Mouse (Mus musculus) lung, embryonic 14.5 days (tissue): Measurements from ENCODE around the gene Arhgap27. TPM values are rescaled to one million over a fixed set of nuclear protein-coding genes. Genes with fewer than 3 reads are reported as not detected.
A peak's percentile ranks its signal among the peaks of the same experiment; 100 is the strongest.

Source experiments
- ATAC-seq: fragments of 200-750 bp; cut with Nextera tagmentation; 2 replicates; pipeline ENCODE4 v1.8.0; 2017; ENCODE audit warnings: mild to moderate bottlenecking, moderate TSS enrichment, moderate library complexity; ENCODE audit not compliant: insufficient read depth
- DNase-seq: peaks from one replicate; pipeline ENCODE4 v3.0.0-alpha.2; 2015
- H3K27ac ChIP-seq: fragments of 300-500 bp; sonication (generic); 2 replicates; pipeline ENCODE4 v1.5.1; 2014; ENCODE audit warnings: low read depth, mild to moderate bottlenecking, moderate library complexity
- H3K27me3 ChIP-seq: fragments of 300-500 bp; sonication (generic); 2 replicates; pipeline ENCODE4 v1.6.1; 2014; ENCODE audit warnings: low read length, control low read depth; ENCODE audit not compliant: insufficient read depth
- H3K36me3 ChIP-seq: fragments of 300-500 bp; sonication (generic); 2 replicates; pipeline ENCODE4 v1.6.1; 2014; ENCODE audit warnings: control low read depth; ENCODE audit not compliant: insufficient read depth
- H3K4me1 ChIP-seq: fragments of 300-500 bp; sonication (generic); 2 replicates; pipeline ENCODE4 v1.6.1; 2014; ENCODE audit warnings: antibody characterized with exemption, control low read depth; ENCODE audit not compliant: insufficient read depth
- H3K4me2 ChIP-seq: fragments of 300-500 bp; sonication (generic); 2 replicates; pipeline ENCODE4 v1.6.1; 2014; ENCODE audit warnings: mild to moderate bottlenecking
- H3K4me3 ChIP-seq: fragments of 300-500 bp; sonication (generic); 2 replicates; pipeline ENCODE4 v1.5.1; 2014; ENCODE audit warnings: low read depth, low read length
- H3K9ac ChIP-seq: fragments of 300-500 bp; sonication (generic); 2 replicates; pipeline ENCODE4 v1.6.1; 2014
- H3K9me3 ChIP-seq: fragments of 300-500 bp; sonication (generic); 2 replicates; pipeline ENCODE4 v1.6.1; 2016; ENCODE audit warnings: low read depth, low read length, control low read depth
- CTCF ChIP-seq: IDR thresholded peaks from 2 replicates; pipeline ENCODE4 v1.5.1; 2016; ENCODE audit warnings: antibody characterized with exemption, low read depth
- WGBS: fragments of 180-500 bp; shearing (Covaris S2); extraction: QIAGEN DNeasy Blood & Tissue Kit; methylation state at CpG from one replicate; pipeline ENCODE4 v1.1.7; 2014; 5-methylcytosine and 5-hydroxymethylcytosine counted together
- polyA plus RNA-seq: library from polyadenylated mRNA; unstranded; fragments of >200 nt; fragmentation: Nextera tagmentation; extraction: Ambion mirVana; gene quantifications from 2 replicates; pipeline ENCODE4 v1.2.1, GENCODE M21; 2014

The Arhgap27 gene
- polyA plus RNA-seq, 1 experiment from 2014 or later: 20.6 TPM

DNA sequence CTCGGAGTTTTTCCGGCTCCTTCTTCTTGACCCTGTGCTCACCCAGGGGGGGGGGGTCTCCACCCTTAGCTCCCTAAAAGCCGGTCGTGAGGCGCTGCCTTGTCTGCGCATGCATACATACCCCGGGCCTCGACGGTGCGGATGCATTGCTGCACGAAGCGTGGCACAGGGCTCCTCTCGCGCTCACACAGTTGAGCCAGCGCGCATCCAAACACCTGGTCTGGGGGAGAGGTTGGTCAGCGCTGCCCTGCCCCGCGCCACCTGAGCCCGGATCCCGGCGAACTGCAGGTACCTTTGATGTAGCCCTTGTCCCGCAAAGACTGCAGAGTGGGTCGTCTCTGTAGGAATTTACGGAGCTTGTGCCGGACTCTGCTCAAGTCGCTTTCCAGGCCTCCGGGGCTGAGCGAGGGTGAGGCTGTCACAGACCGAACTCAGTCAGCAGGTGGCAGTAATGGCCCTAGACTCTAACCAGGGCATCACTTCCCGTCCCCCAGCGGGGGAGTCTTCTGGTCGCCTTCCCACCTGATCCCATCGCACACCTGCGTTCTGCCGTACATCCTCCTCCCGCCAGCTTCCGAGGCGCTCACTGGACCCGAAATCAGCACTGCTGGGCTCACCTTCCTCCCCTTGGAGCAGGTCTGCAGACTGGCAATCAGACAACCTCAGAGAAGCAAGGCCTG lies 29.6 kb downstream of the Arhgap27 start:
- H3K4me3 ChIP-seq: no peak overlapping the region; the same call in 1 of the 2 replicates
- no peak overlapping the region for H3K27ac ChIP-seq
- peak overlapping the region; percentile 37 for H3K4me2 ChIP-seq
- H3K4me1 ChIP-seq: no peaks in the 10 kb centered on the region
- H3K9ac ChIP-seq: no peak overlapping the region
- DNase-seq (peak; percentile 77), ATAC-seq (peak; percentile 11; the same call in 1 of the 2 replicates)
- TF ChIP-seq CTCF: peak; percentile 64
- H3K9me3 ChIP-seq: no peaks in the 10 kb centered on the region
- WGBS: 9% methylated on average over 40 of the region's 40 CpGs
- no peaks in the 10 kb centered on the region for H3K36me3 ChIP-seq
- H3K27me3 ChIP-seq: peaks cover 24% of the 10 kb centered on the region

DNA sequence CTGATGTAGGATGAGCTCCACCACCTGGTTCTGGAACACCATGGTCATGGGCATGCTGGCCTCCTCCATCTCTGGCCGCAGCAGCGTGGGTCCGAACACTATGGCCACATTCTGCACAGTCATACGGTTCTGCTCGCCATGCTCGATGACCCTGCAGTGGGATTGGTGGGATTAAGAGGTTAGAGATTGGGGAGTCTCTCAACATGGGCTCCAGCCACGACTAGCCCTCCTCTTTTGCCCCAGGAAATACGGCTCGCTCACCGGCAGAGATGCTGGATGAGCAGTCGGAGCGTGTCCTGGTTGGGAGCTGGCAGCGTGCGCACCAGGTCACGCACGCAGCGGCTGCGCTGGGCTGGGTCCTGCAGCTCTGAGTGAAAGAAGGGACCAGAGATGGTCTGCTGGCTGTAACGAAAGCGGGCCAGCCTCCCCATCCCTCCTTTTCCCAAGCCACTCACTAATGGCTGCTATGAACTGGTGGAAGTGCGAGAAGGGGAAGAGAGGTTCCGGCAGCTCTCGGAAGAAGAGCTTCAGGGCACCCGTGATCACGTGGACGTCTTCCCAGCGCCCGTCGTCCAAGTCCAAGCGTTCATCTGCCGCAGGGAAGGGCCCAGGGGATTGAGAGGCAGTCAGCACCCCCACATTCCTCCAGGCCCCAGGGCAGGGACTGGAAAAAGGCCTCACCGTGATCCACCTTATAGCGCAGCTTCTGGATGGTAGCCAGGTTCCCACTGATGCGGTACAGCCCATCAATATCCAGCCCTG lies 30.4 kb downstream of the Arhgap27 start:
- Histone ChIP-seq H3K9me3 (no peaks in the 10 kb centered on the region), H3K27ac (no peak overlapping the region), H3K9ac (no peak overlapping the region), H3K4me1 (no peaks in the 10 kb centered on the region), H3K4me2 (peak overlapping the region; percentile 51), H3K4me3 (peak overlapping the region; percentile 22), H3K27me3 (peaks cover 24% of the 10 kb centered on the region), H3K36me3 (no peaks in the 10 kb centered on the region)
- TF ChIP-seq CTCF: no peak
- WGBS: 32% methylated on average over 34 of the region's 34 CpGs
- peak; percentile 1; the same call in 1 of the 2 replicates for ATAC-seq
- DNase-seq: no peak

DNA sequence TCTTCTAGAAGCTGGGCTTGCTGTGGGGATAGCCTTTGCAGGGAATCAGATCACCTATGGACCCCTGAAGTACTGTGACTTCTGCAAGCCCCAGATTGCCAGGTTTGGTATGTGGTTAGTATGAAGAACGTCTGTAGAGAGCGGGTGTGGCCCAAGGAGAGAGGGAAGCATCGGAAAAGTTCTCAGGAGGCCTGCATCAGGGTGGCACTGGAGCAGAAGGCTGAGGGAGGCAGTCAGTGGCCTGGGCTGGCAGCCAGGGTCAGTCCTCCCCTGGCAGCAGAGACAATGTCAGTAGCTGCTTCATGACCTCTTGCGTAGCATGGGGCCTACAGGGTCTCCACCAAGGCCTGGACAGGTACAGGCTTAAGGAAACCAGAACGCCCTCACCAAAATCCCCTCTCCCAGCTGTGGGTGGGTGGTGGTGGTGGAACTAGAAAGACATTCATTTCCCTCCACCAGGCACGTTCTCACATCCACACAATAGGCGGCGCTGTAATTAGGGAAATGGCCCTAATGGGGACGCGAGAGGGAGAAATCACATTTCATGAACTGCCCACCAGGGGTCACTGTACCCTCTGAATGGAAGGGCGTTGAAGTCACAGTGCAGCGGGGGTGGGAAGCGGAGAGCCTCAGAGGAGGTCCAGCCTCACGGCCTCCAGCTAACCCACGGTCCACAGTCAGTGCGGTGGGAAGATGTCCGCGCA lies 31.2 kb downstream of the Arhgap27 start:
- no peak overlapping the region for H3K9ac ChIP-seq
- DNase-seq (peak; percentile 93), ATAC-seq (peak; percentile 62; the same call in 1 of the 2 replicates)
- H3K4me1 ChIP-seq: no peaks in the 10 kb centered on the region
- 27% methylated on average over 18 of the region's 18 CpGs for WGBS
- H3K4me2 ChIP-seq: peak overlapping the region; percentile 51
- H3K36me3 ChIP-seq: no peaks in the 10 kb centered on the region
- H3K27me3 ChIP-seq: peaks cover 24% of the 10 kb centered on the region
- H3K4me3 ChIP-seq: peak overlapping the region; percentile 22
- H3K9me3 ChIP-seq: no peaks in the 10 kb centered on the region
- TF ChIP-seq CTCF: peak; percentile 98
- H3K27ac ChIP-seq: no peak overlapping the region

DNA sequence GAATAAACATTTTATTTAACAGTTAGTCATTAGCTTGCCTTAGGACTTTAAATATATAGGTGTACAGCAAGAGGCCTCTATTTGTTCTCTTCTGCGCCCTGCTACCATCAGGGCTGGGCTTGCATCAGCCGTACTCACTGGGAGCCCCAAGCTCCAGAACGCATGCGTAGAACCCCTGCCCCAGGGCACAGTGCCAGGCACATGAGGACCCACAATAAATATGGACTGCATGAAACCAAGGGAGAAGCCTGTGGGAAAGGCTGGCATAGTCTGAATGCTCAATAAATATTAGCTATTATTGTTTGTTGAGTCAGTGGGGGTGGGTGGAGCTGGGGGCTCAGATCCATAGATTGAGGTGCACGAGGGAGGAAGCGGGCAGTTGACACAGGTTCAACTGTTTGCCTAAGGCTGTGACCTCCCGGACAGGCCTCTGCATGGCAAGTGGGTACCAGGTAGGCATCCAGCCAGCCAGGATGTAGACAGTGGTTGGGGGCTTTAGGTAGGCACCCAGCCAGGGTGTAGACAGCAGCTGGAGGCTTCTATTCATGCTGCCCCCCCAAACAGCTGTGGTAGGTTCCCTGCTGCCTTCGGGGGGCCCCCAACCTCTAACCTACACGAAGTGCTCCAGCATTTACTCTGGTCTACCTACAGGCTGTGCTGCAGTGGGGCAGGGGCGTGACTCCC lies 31.8 kb downstream of the Arhgap27 start:
- WGBS: 87% methylated on average over 10 of the region's 10 CpGs

DNA sequence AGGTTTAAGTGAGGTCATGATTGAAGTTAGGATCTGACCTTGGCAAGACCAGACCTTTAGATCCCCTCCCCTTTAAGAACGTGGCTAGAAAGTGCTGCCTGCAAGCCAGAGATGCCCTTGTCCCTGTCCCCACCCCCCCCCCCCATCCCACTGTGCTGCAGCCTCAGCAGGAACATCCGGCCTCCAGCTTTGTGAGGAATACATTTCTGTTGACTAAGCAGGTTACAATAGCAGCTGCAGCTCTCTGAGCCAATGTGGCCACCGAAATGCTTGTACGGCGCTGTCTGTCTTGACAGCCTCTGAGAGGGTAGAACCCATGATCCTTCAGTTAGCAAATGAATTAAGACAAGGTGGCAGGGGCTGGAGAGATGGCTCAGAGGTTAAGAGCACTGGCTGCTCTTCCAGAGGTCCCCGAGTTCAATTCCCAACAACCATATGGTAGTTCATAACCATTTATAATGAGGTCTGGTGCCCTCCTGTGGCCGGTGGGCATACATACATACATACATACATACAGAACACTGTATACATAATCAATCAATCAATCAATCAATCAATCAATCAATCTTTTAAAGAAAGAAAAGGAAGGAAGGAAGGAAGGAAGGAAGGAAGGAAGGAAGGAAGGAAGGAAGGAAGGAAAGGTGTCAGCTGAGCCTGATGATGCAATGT lies 32.7 kb downstream of the Arhgap27 start:
- ATAC-seq (no peak), DNase-seq (no peak)
- H3K9me3 ChIP-seq: no peaks in the 10 kb centered on the region
- peak; percentile 42; the same call in 1 of the 2 replicates for TF ChIP-seq CTCF
- H3K36me3 ChIP-seq: no peaks in the 10 kb centered on the region
- no peak overlapping the region for H3K27ac ChIP-seq
- H3K27me3 ChIP-seq: peaks cover 24% of the 10 kb centered on the region
- no peaks in the 10 kb centered on the region for H3K4me1 ChIP-seq
- no peak overlapping the region for H3K4me3 ChIP-seq
- WGBS: 62% methylated on average over 7 of the region's 7 CpGs
- H3K4me2 ChIP-seq: no peak overlapping the region
- no peak overlapping the region for H3K9ac ChIP-seq

More for the DNA sequence above, 31.8 kb downstream of the Arhgap27 start:
- Histone ChIP-seq H3K4me1 (no peaks in the 10 kb centered on the region), H3K27ac (no peak overlapping the region), H3K36me3 (no peaks in the 10 kb centered on the region), H3K4me2 (no peak overlapping the region), H3K9me3 (no peaks in the 10 kb centered on the region), H3K4me3 (no peak overlapping the region), H3K27me3 (peaks cover 24% of the 10 kb centered on the region), H3K9ac (no peak overlapping the region)
- TF ChIP-seq CTCF: no peak
- DNase-seq: no peak
- ATAC-seq: no peak

DNA sequence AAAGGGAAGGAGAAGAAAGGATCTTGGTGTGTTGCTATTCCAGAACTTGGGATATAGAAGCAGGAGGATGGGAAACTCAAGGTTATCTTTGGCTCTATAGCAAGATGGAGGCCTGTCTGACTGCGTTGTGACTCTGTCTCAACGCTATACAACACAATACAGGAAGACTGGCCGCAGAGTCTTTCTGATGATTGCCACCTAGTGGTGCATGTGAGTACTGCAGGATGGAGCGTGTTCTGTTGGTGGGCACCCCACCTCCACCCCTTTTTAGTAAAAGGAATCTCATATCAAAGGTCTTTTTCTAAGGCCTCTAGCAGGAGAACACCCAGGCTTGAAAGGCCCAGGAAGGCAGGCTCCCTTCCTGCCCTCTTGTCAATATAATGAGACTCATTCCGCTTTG lies 36.5 kb downstream of the Arhgap27 start:
- ATAC-seq: no peak
- DNase-seq: peak; percentile 92
- Histone ChIP-seq H3K4me1 (no peaks in the 10 kb centered on the region), H3K9ac (no peak overlapping the region), H3K27me3 (peaks cover under 1% of the 10 kb centered on the region; the same call in 1 of the 2 replicates), H3K4me3 (no peak overlapping the region), H3K27ac (no peak overlapping the region), H3K9me3 (no peaks in the 10 kb centered on the region), H3K36me3 (no peaks in the 10 kb centered on the region), H3K4me2 (no peak overlapping the region)
- TF ChIP-seq CTCF: peak; percentile 95
- WGBS: 14% methylated on average over 5 of the region's 5 CpGs
